Mouse (Mus musculus) kidney, embryonic 14.5 days (tissue): ENCODE results near the gene Bysl. TPM values are rescaled to one million over a fixed set of nuclear protein-coding genes. Genes with fewer than 3 reads are reported as not detected.

Experiments used
- ATAC-seq: fragments of 200-750 bp; cut with Nextera tagmentation; 2 replicates; pipeline ENCODE4 v1.8.0; 2017; ENCODE audit warnings: moderate number of reproducible peaks, mild to moderate bottlenecking, moderate TSS enrichment, moderate library complexity; ENCODE audit not compliant: low FRiP score, low TSS enrichment
- H3K27ac ChIP-seq: fragments of 300-500 bp; sonication (generic); 2 replicates; pipeline ENCODE4 v1.5.1; 2014; ENCODE audit warnings: low read depth, mild to moderate bottlenecking, low read length, moderate library complexity, mixed read lengths
- H3K27me3 ChIP-seq: fragments of 300-500 bp; sonication (generic); 2 replicates; pipeline ENCODE4 v1.6.1; 2014; ENCODE audit warnings: mild to moderate bottlenecking, low read length; ENCODE audit not compliant: control insufficient read depth, insufficient read depth
- H3K36me3 ChIP-seq: fragments of 300-500 bp; sonication (generic); 2 replicates; pipeline ENCODE4 v1.6.1; 2014; ENCODE audit warnings: low read length, mixed read lengths; ENCODE audit not compliant: control insufficient read depth, insufficient read depth
- H3K4me1 ChIP-seq: fragments of 300-500 bp; sonication (generic); 2 replicates; pipeline ENCODE4 v1.6.1; 2014; ENCODE audit warnings: low read length, mixed read lengths; ENCODE audit not compliant: control insufficient read depth, insufficient read depth
- H3K4me2 ChIP-seq: fragments of 300-500 bp; sonication (generic); replicated peaks from 2 replicates; pipeline ENCODE4 v1.6.1; 2014; ENCODE audit warnings: low read depth, mild to moderate bottlenecking, low read length
- H3K4me3 ChIP-seq: fragments of 300-500 bp; sonication (generic); 2 replicates; pipeline ENCODE4 v1.5.1; 2014; ENCODE audit warnings: mild to moderate bottlenecking, low read length
- H3K9ac ChIP-seq: fragments of 300-500 bp; sonication (generic); 2 replicates; pipeline ENCODE4 v1.6.1; 2014; ENCODE audit warnings: low read depth, mild to moderate bottlenecking, low read length, moderate library complexity
- H3K9me3 ChIP-seq: fragments of 300-500 bp; sonication (generic); 2 replicates; pipeline ENCODE4 v1.6.1; 2016; ENCODE audit warnings: low read length; ENCODE audit not compliant: control insufficient read depth
- WGBS: fragments of 180-500 bp; shearing (Covaris S2); extraction: QIAGEN DNeasy Blood & Tissue Kit; methylation state at CpG from one replicate; pipeline ENCODE4 v1.1.7; 2014; 5-methylcytosine and 5-hydroxymethylcytosine counted together
- polyA plus RNA-seq: library from polyadenylated mRNA; unstranded; fragments of >200 nt; fragmentation: Nextera tagmentation; extraction: Ambion mirVana; gene quantifications from 2 replicates; pipeline ENCODE4 v1.2.1, GENCODE M21; 2014

Bysl gene
- polyA plus RNA-seq, 1 experiment from 2014 or later: 24.4 TPM

GRCm38 (mm10) chr17:47568389-47568788, 42.9 kb downstream of the Bysl start:
- H3K4me2 ChIP-seq: no peak overlapping the region
- H3K36me3 ChIP-seq: no peaks in the 10 kb centered on the region
- H3K27me3 ChIP-seq: no peaks in the 10 kb centered on the region
- no peaks in the 10 kb centered on the region for H3K4me1 ChIP-seq
- no peaks in the 10 kb centered on the region for H3K9me3 ChIP-seq
- no peak for ATAC-seq
- H3K27ac ChIP-seq: no peak overlapping the region
- H3K9ac ChIP-seq: no peak overlapping the region
- H3K4me3 ChIP-seq: no peak overlapping the region
- 95% methylated on average over 3 of the region's 3 CpGs for WGBS

DNA sequence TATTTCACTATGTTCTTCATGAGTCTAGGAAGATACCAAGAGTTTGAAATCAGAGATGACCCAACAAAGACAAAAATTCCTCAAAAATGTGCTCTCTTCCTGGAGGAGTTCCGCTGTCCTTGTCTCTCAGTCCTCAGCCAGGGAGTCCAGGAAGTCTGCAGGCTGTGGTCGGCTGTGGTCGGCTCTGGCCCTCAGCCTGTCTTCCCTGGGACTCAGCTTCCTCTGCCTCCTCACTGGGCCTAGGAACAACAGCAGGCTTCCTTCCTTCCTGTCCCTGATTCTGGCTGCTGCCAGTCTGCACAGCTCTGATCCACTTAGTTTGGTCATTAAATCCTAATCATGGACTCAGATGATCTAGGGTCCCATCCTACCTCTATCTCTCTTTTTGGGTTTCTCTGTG, 44.0 kb downstream of the Bysl start:
- Histone ChIP-seq H3K4me3 (no peak overlapping the region), H3K9ac (no peak overlapping the region), H3K27ac (peak overlapping the region; percentile 3; the same call in 1 of the 2 replicates), H3K4me2 (no peak overlapping the region), H3K4me1 (no peaks in the 10 kb centered on the region), H3K27me3 (no peaks in the 10 kb centered on the region), H3K9me3 (no peaks in the 10 kb centered on the region), H3K36me3 (no peaks in the 10 kb centered on the region)
- no peak for ATAC-seq
- WGBS: 75% methylated on average over 3 of the region's 3 CpGs

- H3K9ac ChIP-seq: no peak overlapping the region
Observed at GRCm38 (mm10) chr17:47566133-47566532, 45.2 kb downstream of the Bysl start.

DNA sequence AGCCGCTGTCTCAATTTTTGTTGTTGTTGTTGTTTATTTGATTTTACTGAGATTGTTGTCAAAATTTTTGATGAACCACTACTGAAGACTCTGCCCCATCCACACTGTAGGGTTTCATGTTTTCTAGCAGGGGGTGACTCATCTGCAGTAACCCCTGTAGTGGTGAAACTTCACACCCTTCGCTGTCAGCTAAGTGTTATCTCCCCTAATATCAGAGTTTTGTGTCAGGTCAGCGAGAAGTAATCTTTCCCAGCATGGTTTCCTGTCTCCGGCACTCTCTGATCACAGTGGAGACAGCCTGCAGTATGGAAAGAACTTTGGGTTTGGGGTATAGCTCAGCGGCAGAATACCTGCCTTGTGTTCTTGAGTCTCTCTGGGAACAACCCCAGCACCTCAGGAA, 46.7 kb downstream of the Bysl start:
- ATAC-seq: no peak
- H3K4me2 ChIP-seq: no peak overlapping the region
- H3K9ac ChIP-seq: no peak overlapping the region
- no peak overlapping the region for H3K4me3 ChIP-seq
- H3K27me3 ChIP-seq: no peaks in the 10 kb centered on the region
- no peaks in the 10 kb centered on the region for H3K4me1 ChIP-seq
- H3K36me3 ChIP-seq: no peaks in the 10 kb centered on the region
- 82% methylated on average over 5 of the region's 5 CpGs for WGBS
- no peak overlapping the region for H3K27ac ChIP-seq
- no peaks in the 10 kb centered on the region for H3K9me3 ChIP-seq

More at GRCm38 (mm10) chr17:47566133-47566532, 45.2 kb downstream of the Bysl start:
- ATAC-seq: no peak
- H3K36me3 ChIP-seq: no peaks in the 10 kb centered on the region
- no peak overlapping the region for H3K4me2 ChIP-seq
- H3K4me3 ChIP-seq: no peak overlapping the region
- no peaks in the 10 kb centered on the region for H3K27me3 ChIP-seq
- WGBS: 28% methylated on average over 2 of the region's 2 CpGs
- H3K9me3 ChIP-seq: no peaks in the 10 kb centered on the region
- H3K4me1 ChIP-seq: no peaks in the 10 kb centered on the region
- H3K27ac ChIP-seq: no peak overlapping the region

GRCm38 (mm10) chr17:47562875-47563274, 48.4 kb downstream of the Bysl start:
- Histone ChIP-seq H3K4me1 (no peaks in the 10 kb centered on the region), H3K4me3 (no peak overlapping the region), H3K36me3 (no peaks in the 10 kb centered on the region), H3K27ac (no peak overlapping the region), H3K9me3 (no peaks in the 10 kb centered on the region), H3K9ac (no peak overlapping the region), H3K27me3 (no peaks in the 10 kb centered on the region), H3K4me2 (no peak overlapping the region)
- WGBS: 76% methylated on average over 6 of the region's 6 CpGs
- ATAC-seq: no peak

DNA sequence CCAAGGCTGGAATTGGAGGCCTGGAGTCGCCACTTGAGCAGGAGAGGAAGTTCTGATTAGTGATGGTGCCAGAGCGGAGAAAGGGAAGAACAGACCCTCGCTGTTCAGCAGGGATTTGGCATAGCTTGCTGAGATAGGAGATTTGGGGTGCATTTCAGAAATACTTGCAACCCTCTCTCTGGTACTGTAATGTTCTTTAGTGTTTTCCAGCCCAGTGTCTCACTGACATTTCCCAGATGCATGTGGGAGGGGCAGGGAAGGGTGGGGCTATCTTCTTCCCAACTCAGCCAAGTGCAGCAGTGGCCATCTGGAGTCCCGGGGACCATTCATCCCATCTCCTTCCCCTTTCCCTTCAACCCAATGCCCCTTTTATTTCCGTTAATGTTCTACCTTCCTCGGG, 51.6 kb downstream of the Bysl start:
- no peak for ATAC-seq
- Histone ChIP-seq H3K36me3 (no peaks in the 10 kb centered on the region), H3K9me3 (no peaks in the 10 kb centered on the region), H3K4me1 (no peaks in the 10 kb centered on the region), H3K27ac (no peak overlapping the region), H3K9ac (no peak overlapping the region), H3K27me3 (no peaks in the 10 kb centered on the region), H3K4me2 (no peak overlapping the region), H3K4me3 (no peak overlapping the region)
- 72% methylated on average over 6 of the region's 6 CpGs for WGBS

DNA sequence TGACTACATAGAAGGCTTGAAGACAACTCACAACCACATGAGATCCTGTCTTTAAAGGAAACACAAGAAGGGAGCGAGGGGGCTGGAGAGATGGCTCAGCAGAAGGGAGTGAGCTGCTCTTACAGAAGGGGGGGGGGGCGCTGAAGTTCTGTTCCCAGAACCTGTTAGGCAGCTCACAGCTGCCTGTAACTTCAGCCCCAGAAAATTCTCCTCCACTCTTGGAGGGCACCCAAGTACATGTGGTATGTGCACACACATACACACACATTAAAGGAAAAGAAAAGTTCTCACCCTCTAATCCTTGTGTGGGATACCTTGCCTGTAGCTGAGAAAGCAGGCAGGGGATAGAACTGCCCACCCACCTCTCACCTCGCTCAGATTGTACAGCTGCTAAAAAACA, 54.1 kb downstream of the Bysl start:
- H3K4me2 ChIP-seq: no peak overlapping the region
- H3K9ac ChIP-seq: no peak overlapping the region
- no peaks in the 10 kb centered on the region for H3K4me1 ChIP-seq
- H3K36me3 ChIP-seq: no peaks in the 10 kb centered on the region
- no peaks in the 10 kb centered on the region for H3K9me3 ChIP-seq
- ATAC-seq: no peak
- no peak overlapping the region for H3K27ac ChIP-seq
- H3K27me3 ChIP-seq: no peaks in the 10 kb centered on the region
- WGBS: 67% methylated on average over 3 of the region's 3 CpGs
- no peak overlapping the region for H3K4me3 ChIP-seq

GRCm38 (mm10) chr17:47554621-47555020, 56.7 kb downstream of the Bysl start:
- H3K4me1 ChIP-seq: no peaks in the 10 kb centered on the region
- H3K27ac ChIP-seq: no peak overlapping the region
- WGBS: 77% methylated on average over 9 of the region's 10 CpGs
- no peak overlapping the region for H3K4me2 ChIP-seq
- H3K27me3 ChIP-seq: no peaks in the 10 kb centered on the region
- no peaks in the 10 kb centered on the region for H3K9me3 ChIP-seq
- no peak overlapping the region for H3K4me3 ChIP-seq
- H3K36me3 ChIP-seq: no peaks in the 10 kb centered on the region
- H3K9ac ChIP-seq: no peak overlapping the region
- no peak for ATAC-seq

DNA sequence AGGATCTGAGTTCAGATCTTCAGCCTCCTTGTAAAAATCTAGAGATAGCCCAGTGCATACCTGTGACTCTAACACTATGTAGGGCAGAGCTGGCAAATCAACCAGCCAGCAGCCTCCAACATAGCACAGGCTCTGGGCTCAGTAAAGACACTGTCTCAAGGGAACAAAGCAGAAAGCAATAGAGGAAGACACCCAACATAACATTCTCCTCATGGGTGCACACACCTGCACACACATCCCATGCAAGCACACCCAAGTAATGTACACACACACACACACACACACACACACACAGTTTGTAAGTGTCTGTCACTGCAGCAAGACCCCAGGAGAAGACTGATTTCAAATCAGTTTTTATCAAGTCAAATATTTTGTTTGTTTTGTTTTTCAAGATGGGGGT, 58.3 kb downstream of the Bysl start:
- H3K27ac ChIP-seq: no peak overlapping the region
- no peaks in the 10 kb centered on the region for H3K4me1 ChIP-seq
- H3K4me2 ChIP-seq: no peak overlapping the region
- ATAC-seq: no peak
- no peak overlapping the region for H3K9ac ChIP-seq
- H3K4me3 ChIP-seq: no peak overlapping the region
- no peaks in the 10 kb centered on the region for H3K27me3 ChIP-seq
- no peaks in the 10 kb centered on the region for H3K36me3 ChIP-seq
- no peaks in the 10 kb centered on the region for H3K9me3 ChIP-seq

DNA sequence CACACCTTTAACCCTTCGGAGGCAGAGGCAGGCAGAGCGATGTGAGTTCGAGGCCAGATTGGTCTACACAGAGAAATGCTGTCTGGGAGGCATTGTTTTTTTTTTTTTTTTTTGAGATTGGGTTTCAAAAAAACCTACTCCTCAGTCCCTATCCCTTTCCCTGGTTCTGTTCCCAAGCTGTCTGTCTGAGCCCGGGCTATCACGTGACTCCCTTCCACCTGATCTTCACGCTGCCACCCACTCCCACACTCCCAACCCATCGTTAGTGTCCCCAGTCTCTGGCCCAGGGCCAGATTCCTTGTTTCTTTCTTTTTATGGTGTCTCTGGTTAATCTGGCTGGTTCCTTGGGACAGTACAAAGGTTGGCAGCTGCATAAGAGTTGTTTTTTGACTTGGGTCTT, 60.2 kb downstream of the Bysl start:
- Histone ChIP-seq H3K9me3 (no peaks in the 10 kb centered on the region), H3K27me3 (no peaks in the 10 kb centered on the region), H3K4me3 (no peak overlapping the region), H3K27ac (no peak overlapping the region), H3K36me3 (no peaks in the 10 kb centered on the region), H3K9ac (no peak overlapping the region), H3K4me2 (no peak overlapping the region), H3K4me1 (no peaks in the 10 kb centered on the region)
- 57% methylated on average over 7 of the region's 7 CpGs for WGBS
- ATAC-seq: no peak; the same call in 1 of the 2 replicates
